Mouse (Mus musculus): ENCODE data around the gene Foxn3.

Gene Foxn3

DNA sequence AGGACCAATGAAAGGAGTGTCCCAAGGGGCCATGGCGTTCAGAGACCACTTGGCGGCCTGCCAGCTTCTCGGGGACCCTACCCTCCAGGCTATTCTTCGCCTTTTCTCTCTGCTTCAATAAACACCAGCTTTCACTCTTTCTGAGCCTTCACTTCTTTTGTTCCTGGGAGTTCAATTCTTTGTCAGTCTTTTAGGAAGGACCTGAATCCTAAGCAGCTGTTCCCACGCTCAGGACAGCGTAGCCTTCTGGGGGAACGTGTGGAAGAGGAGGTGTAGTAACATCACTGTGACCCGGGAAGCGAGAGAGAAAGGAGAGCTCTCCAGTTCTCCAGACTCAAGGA lies 400.1 kb downstream of the Foxn3 start:
- no peak for DNase-seq (ENCODE audit: low spot score)

DNA sequence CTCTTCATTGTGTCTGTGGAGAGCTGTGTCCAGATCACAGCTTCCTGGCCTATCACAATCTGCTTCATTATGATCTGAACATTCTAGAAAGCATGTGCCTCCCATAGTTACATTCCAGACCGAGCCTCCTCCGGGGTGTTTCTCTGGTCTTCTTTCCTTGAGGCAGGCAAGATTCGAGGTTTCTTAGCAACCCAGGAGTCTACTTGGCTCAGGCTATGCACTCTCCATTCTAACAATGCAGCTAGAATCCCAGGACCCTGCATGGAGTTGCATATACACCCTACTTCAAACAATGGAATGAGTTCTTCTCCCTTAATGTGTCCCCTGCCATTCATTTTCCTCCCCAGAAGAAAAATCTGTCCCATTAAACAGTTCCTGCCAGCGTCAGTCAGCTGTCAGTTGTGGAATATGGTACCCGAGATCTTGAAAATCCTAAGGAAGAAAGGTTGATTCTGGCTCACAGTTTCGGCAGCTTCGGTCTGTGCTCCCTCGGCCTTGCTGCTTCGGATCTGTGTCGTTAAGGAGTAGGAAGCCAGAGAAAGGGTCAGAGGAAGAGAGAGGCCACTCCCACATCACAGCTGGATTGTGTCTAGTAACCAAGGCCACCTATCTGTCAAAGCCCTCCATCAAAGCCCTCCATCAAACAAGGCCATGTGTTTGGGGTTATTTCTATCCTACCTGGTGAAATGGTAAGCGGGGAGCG lies 400.6 kb downstream of the Foxn3 start:
- DNase-seq (ENCODE audit: low spot score) = no peak

DNA sequence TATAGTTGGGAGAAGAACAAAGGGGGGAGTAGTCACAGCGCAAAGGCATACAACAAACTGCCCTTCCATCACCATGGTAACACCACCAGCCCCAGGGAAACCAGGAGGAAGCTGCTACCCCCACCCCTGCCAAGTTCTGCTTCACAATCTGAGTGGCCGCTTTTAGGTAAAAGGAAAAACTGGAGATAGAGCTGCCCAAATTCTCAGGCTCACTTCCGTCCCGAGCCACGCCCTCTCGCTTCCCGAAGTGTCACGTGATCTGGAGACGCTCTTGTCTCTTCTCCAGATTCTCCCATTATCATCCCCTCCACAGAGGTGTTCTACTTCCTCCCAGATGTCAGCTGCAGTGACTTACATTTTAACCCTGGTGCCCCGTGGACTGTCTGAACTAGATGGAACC lies 401.2 kb downstream of the Foxn3 start:
- DNase-seq (ENCODE audit: low spot score) = no peak

DNA sequence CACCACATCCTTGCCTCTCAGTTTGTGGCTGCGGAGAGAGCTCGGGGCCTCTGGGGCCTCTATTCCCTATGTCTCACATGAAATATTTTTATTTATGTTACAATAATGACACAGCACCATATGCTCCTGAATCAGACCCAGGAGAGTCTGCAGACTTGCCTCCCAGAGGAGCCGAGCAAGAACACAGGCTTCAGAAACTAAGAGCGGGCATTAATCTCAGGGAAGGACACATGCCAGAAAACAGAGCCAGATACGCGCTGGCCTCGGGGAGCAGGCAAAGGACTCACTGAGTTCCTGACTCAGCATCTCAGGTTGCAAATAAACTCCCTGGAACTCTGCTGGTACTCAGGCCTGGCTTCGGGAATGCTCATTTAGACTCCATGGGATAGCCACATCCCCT lies 403.3 kb downstream of the Foxn3 start:
- no peak for DNase-seq (ENCODE audit: low spot score)

DNA sequence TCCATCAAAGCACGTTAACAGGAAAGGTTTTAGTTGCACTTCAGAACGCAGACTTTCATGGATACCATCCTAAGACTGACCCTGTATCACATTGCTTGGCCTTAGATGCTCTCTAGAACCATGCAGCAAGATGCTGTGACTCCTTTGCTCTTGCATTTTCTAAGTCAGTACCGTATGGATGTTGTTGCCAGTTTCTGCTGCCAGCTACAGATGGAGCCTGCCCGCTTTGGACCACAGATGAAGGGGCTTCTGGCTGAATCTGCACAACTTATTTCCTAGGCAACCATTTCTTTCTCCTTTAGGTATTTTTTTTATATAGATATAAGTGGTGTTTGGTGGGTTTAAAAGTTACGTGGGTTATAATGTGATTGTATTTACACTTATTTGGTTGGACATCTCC lies 407.5 kb downstream of the Foxn3 start:
- DNase-seq (ENCODE audit: low spot score) = no peak

DNA sequence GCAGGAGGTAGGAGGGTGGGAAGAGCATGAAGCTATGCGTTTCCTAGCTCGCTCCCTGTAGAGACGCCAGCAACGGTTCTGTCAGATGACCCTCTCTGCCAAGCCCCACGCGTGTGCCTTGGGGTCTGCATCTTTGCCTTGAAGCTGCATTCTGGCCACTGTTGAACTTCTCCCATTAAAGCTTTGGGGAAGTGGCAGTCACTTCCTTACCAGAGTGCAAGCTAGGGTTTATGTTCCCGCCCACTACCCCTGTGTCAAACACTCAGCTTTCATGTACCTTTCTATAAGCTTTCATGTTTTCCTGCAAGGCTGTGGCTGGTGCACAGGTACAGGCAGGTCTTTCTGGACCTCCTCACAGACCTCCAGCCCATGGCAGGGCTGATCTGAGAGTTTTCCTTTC lies 409.2 kb downstream of the Foxn3 start:
- DNase-seq (ENCODE audit: low spot score) = no peak

DNA sequence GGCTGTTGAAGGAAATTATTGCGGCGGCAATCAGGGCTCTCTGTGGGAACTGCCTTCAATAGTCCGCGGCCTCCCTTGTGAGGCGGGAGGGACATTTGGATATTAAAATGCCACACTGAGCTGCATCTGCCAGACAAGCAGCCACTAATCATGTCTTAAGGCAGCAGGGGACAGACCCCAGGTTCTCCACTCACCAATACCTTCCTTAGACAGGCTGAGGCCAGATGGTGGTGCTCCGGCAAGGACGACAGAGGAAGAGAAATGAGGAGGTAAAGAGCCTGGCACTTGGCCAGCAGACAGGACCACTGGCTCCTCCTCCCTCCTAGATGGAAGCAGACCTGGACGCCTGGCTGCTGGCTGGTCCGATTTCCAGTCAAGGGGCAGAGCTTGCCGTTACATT lies 409.7 kb downstream of the Foxn3 start:
- DNase-seq (ENCODE audit: low spot score) = no peak

DNA sequence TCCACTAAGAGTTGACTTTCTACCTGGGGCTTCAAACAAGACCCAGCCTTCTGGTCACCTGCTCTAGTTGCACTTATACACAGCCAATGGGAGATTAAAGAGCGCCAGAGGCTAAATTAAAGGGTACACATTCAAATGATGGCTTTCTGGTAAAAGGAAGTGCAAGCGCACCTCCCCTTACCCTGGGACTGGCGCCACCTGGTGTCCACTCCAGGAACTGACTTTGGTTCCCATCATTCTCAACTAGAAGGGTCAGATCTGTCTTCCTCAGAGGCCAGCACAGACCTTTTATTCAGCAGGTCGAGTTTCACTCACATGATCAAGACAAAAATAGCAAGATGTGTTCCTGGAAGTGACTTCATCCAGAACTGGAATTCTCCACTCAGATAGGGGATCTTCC lies 413.3 kb downstream of the Foxn3 start:
- peak; percentile 60 for DNase-seq (ENCODE audit: low spot score)

DNA sequence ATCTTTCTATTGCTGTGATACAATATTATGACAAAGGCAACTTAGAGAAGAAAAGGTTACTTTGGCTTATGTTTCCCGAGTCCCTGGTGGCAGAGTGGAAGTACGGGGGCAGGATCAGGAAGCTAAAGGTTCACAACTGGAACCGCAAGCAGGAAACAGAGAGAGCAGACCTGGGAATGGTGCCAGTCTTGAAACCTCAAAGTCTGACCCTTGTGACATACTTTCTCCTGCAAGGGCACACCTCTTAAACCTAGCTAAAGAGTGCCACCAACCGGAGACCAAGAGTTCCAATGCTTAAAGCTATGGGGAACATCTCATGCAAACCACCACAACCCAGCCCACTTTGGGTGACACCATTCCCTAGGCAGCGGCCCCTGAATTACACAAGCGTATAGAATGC lies 414.2 kb downstream of the Foxn3 start:
- DNase-seq (ENCODE audit: low spot score) = no peak
